Mouse (Mus musculus) cerebellum, postnatal 4 days (tissue): Measurements from ENCODE around the gene Vps11.
A peak's percentile ranks its signal among the peaks of the same experiment; 100 is the strongest.
"Not testable (repeated sequence)": the region's sequence is repeated elsewhere in the genome, so short reads cannot be mapped to it uniquely, and the experiment has no call there.

Experiments
- DNase-seq, 2 experiments: peaks; one replicate each; pipeline ENCODE4 v3.0.0; 2022; ENCODE audit warnings: low spot score in 2 of 2, mixed read lengths in 1 of 2

The Vps11 gene

DNA sequence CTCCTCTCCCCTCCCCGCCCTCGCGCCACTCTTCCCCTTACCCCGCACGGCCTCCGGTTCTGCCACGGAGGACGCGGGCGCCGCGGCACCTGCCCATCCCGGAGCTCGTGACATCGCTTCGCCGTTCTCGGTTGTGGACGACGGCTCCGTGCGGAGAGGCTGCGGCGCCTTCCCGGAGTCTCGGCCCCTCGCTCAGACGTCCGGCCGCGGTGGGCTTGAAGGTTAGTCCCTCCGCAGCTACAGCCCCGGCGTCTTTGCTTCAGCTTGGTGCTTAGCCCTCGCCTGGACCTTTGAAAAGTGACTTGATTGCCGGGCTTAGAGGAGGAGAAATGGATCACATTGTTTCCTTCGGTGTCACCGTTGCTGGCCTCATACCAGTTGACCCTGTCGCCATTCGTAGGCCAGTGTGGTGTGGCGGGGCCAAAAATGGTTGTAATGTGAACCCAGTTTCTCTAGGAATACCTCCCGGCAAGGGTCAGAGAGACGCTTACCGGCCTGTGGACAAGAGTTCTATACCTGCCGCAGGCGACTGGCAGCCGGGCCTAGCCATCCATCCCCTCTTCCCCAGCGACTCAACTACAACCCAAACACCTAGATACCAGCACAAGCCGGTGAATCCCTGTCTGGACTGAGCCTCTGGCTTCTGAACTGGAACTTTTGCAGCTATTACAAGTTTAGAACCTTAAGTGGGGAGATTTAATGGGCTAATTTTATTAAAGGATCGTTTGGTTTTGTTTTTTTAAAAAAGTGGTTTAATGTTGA, 26.0 kb downstream of the Vps11 start:
- peak in 1 of 2 experiments; percentile 55 for DNase-seq

DNA sequence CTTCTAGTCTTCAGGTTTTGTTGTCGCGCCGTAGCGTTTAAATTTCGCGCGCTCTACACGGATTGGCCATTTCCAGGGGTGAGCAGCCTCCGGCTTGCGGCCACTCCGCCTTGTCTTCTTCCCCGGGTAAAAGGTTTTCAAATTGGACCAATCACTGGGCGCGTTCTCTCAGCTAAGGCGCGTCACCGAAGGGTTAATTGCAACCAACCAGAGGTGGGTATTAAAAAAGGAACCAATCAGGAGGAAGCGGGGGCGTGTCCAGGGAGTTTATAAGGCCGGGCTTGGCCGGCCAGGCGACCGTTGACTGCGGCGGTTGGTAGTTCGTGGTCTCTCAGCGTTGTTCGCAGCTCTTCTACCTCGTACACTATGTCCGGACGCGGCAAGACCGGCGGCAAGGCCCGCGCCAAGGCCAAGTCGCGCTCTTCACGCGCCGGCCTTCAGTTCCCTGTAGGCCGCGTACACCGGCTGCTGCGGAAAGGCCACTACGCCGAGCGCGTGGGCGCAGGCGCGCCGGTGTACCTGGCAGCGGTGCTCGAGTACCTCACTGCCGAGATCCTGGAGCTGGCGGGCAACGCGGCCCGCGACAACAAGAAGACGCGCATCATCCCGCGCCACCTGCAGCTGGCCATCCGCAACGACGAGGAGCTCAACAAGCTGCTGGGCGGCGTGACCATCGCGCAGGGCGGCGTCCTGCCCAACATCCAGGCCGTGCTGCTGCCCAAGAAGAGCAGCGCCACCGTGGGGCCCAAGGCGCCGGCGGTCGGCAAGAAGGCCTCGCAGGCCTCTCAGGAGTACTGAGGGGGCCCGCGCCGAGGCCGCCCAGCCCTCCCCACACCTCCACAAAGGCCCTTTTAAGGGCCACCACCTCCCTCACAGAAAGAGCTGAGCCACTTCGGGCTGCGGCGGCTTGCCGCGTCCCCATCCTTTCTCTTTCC, 26.8 kb downstream of the Vps11 start, which contains the start of gene H2afx:
H2afx (plus strand) TSS at position 299 of the 935 bp plus-strand sequence.
- DNase-seq, result peak; percentile 94 to 96

DNA sequence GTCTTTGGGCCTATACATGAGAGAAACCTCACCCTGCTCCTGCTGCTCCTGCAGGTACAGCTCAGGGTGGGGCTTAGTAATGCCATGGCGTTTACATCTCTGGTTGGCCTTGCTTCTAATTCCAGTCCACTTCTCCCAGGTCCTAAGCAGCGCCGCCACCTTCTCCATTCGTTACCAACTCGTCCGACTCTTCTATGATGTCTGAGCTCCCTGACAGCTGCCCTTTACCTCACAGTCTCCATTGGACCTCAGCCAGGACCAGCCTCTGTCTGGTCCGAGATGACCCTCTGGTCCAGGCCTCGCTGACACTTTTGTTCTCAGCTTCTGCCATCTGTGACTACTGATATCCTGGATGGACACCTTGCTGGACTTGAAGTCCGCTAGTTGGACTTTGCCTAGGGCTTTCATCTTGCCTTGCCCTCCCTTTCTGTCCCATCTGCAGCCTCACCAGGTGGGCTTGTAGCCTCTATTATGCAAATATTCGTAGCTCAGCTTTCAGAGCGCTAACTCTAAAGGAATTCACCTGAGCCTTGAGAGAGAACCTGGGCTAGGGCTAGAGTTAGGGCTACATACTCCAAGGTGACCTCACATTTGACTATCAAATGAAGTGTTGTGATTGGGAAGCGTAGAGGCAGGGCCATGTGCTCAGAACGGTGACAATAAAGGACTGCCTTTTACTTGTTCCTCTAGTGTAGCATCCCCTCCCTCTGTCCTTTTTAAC, 28.4 kb downstream of the Vps11 start:
- no peak for DNase-seq

DNA sequence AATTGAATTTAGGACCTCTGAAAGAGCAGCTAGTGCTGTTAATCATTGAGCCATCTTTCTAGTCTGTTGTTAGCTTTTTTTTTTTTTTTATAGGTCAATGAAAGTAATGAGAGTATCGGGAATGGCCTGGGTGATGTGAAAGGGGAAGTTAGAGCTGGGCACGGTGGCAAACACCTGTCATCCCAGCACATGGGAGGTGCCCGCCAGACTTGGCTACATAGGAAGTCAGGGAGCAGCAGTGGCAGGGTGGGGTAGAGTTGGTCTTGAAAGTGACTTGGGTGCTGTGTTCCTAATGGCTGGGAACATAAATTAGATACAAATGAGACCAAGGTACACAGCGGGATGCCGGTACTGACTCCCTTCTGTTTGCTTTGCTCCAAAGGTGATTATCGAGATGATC, 30.7 kb downstream of the Vps11 start:
- DNase-seq, result no peak

DNA sequence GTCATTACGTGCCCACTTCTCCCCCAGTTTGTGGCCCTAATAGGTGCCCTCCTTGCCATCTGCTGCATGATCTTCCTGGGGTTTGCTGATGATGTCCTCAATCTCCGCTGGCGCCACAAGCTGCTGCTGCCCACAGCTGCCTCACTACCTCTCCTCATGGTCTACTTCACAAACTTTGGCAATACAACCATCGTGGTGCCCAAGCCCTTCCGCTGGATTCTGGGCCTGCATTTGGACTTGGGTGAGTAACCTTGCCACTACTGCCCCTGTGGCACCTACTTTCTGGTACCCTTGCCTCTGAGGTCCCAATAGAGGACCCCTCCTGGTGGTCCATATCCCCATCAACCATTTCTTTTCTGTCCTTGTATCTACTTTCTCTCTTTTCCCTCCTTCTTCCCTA, 33.5 kb downstream of the Vps11 start:
- no peak for DNase-seq

DNA sequence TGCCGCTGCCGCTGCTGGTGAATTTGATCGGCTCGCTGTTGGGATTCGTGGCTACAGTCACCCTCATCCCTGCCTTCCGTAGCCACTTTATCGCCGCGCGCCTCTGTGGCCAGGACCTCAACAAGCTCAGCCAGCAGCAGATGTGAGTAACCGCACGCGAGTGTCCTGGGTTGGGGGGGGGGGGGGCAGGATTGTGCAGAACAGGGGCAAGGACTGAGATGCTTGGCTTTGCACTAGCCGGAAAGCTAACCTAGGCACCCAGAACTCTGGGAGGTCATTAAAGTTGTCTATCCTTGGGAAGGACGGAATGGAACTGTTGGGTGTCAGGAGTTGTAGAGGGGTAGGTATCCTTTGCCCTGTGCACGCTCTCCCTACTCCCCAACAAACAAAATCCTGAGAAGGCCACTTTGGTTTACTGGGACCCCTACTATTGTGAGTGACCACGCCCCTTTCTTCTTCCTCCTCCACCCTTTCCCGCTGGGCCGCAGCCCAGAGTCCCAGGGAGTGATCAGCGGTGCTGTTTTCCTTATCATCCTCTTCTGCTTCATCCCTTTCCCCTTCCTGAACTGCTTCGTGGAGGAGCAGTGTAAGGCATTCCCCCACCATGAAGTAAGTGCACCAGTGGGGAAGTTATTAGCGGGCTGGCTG, 34.3 kb downstream of the Vps11 start:
- DNase-seq, result no peak

DNA sequence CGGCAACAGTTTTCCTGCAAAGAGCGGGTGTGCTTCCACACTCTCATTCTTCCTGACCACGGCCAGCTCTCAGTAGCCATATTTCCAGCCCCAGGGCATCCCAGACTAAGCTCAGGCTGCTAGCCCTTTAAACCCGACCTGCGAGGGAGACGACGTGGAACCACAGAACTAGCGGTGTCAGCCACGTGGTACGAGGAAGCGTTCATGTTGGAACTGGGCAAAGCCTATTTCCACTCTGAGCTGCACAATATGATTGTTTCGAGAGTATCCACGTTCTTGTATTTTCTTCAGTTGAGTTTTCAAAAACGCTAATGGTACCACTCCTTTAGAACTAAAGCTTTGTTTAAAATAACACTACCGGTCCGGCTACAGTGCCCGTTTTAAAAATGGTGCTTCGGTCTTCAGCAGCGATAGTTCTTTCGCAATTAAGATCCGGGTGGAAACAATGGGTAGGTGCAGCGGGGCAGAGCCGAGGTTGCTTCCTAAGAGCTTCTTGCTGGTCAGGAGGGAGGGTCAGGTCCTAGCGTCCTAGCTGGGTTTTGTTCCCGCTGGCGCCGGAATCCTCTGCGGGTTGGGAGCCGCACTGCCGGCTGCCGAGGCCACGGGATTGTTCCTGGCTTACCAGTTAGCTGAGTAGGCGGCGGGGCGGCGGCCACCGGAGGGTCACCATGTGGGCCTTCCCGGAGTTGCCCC, 35.0 kb downstream of the Vps11 start:
- peak; percentile 46 to 74 for DNase-seq

DNA sequence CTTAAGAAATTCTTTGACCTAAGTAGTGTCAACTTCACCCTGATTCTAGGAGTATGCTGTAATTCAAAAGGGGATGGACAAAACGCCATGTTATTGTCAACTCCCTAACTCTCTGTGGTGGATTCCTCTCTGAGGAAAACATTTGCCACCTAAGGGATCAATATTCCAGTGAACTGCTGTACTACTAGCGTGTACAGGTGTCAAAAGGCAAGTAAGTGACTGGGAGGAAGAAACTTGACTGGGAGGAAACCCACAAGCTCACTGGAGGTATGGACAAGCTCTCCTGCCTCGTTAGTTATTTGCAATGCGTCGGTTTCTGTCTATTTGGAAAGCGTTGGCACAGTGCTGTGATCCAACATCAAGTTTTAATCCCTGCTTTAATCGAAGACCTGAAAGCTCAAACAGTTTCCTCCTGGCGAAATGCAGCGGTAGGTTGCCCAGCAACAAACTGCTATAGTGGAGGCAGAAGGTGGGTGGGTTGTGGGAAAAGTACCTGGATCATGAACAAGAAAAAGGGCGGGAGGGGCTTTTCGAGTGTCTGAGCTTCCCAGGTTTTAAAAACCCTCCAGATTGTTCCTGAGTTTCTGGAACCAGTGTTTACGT, 35.6 kb downstream of the Vps11 start, which contains the start of gene Dpagt1:
Dpagt1 (plus strand) TSS at position 252 of the 603 bp plus-strand sequence.
- DNase-seq, result no peak

DNA sequence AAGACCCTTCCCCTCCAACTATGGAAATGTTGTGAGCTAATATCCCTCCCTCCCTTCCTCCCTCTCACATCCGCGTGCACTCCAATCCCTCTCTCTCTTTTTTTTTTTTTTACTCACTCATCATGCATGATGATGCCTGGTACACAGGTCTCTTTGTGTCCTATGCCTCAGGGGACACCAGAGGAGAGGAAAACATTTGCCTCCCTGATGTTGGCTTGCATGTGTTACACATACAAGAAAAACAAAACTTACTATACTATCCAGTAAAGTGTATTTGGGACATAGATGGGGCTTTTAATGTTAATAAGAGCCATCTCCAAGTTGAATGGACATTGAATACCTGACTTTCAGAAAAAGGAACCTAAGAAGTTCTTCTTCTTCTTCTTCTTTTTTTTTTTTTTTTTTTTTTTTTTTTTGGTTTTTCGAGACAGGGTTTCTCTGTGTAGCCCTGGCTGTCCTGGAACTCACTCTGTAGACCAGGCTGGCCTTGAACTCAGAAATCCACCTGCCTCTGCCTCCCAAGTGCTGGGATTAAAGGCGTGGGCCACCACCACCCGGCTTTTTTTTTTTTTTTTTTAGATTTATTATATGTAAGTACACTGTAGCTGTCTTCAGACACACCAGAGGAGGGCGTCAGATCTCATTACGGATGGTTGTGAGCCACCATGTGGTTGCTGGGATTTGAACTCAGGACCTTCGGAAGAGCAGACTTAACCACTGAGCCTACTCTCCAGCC, 36.3 kb downstream of the Vps11 start:
- not testable (repeated sequence) for DNase-seq

DNA sequence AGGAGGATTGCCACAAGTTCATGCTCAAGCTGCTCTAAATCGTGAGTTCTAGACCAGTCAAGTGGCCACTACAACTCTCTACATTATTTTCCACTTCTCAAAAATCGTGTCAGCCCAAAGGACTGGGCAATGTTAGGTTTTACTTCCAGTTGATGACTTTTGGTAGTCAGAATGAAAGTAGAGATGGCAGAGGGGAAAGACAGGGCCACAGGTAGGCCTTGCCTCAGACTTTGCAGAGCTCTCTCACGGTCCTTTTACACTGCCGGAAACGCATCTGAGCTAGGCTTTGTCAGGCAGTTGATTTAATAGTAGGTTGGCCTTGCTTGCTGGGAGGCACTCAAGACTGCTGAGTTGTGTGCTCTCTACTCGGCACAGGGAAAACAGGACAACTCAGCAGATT, 37.3 kb downstream of the Vps11 start:
- no peak for DNase-seq

DNA sequence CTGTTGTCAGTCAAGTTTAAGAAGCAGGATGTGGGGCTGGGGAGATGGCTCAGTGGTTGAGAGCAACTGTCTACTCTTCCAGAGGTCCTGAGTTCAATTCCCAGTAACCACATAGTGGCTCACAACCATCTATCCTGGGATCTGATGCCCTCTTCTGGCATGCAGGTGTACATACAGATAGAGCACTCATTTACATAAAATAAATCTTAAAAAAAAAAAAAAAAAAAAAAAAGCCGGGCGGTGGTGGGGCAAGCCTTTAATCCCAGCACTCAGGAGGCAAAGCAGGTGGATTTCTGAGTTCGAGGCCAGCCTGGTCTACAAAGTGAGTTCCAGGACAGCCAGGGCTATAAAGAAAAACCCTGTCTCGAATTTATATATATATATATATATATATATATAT, 37.8 kb downstream of the Vps11 start:
- not testable (repeated sequence) for DNase-seq

DNA sequence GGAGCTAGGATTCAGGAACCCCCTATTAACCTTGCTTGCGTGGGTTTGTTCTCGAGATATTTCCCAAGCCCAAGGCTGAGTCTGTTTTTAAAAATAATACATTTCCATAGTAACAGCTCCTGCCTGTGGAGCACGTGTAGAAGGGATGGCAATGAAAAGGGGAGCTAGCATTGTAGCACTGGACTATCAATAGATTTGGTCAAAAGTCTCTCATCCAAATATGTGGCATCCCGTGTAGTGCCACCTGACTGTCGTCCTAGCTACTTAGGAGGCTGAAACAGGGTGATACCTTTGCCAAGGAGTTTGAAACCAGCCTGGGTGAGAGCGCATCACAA, 40.7 kb downstream of the Vps11 start:
- no peak for DNase-seq

DNA sequence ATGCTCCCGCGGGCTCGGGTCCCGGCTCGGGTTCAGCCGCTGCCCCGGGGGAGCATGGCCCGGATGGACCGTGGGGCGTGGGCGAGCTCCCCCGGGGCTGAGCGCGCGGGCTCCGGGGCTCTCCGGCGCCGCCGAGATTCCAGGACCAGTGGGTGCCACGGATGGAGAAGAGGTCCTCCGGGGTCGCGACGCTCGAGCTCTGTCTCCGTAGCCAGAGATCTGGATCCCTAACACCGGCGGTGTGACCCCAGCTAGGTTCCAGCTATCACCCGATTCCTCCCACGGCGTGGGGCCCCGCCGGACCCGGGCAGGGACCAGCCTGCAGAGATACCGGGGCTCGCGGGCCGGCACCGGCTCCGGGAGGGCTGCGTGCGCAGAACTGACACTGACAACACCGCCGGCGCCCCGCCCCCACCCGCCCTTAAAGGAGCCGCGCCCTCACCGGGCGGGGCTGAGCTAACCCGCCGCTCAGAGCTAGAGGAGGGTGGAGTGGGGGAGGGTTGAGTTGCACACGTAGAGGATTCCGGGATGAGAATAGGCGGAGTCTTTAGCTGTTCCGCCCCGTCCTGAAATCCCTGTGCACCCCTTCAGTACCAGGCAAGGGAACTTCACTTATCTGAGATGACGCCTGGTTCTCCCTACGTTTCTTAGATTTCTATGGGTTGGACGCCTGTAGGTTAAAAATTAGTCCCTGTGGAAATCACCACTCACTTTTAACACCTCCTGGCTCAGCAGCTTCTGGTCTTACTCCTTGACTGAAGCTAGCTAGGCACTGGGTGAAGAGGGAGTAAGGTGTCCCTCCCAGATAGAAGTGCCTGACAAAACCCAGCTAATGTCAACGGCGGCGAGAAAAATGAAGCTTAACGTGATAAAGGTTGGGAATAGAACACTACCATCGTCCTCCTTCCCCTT, 41.3 kb downstream of the Vps11 start, which contains the start of gene C2cd2l:
C2cd2l (minus strand) TSS at position 399 of the 912 bp plus-strand sequence.
- DNase-seq, result peak; percentile 58 to 85

DNA sequence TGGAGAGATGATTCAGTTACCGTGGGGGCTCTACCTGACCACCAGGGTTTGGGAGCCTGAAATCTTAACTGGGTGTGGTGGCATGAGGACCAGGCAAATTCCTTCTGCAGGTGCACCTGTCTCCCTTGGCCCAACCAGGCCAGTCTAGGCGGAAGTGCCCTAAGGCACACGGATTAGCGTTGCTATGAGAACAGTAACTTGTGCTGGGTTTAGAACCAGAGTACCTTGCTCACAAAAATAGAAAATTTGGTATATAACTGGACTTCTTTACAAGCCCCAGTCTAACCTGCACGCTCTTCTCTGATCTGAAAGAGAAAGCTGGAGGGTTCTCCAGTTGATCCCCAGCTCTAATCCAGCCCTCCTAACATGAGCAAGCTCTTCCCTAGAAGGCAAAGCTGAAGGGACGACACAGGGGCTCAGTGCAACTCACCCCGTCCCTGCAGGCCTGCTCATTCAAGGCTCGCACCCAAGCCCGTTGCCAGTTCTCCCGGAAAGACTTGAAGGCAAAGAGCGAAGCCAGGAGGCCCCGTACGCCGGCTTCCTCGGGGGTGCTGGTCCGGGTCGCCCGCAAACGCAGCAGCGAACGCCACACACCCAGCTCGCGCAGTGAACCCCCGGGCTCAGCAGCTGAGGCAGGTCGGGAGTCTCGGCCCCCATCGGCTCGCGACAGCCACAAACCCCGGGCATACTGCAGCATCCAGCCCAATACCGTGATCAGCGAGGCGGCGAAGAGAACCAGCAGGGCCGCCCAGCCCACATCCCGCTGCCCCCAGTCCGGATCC, 42.2 kb downstream of the Vps11 start:
- DNase-seq, result peak; percentile 26 to 28

DNA sequence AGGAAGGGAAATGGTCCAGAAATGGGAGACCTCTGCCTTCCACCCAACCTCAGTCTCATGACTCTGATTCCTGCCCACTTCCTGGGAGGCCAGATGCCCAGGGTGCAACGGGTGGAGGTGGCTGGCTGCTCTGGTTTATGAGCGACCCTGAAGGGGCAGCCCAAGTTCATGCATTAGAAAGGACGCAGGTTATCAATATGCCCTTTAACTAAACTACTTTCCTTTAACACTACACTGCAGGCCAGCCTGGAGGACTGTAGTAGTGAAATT, 42.7 kb downstream of the Vps11 start:
- DNase-seq, result no peak

DNA sequence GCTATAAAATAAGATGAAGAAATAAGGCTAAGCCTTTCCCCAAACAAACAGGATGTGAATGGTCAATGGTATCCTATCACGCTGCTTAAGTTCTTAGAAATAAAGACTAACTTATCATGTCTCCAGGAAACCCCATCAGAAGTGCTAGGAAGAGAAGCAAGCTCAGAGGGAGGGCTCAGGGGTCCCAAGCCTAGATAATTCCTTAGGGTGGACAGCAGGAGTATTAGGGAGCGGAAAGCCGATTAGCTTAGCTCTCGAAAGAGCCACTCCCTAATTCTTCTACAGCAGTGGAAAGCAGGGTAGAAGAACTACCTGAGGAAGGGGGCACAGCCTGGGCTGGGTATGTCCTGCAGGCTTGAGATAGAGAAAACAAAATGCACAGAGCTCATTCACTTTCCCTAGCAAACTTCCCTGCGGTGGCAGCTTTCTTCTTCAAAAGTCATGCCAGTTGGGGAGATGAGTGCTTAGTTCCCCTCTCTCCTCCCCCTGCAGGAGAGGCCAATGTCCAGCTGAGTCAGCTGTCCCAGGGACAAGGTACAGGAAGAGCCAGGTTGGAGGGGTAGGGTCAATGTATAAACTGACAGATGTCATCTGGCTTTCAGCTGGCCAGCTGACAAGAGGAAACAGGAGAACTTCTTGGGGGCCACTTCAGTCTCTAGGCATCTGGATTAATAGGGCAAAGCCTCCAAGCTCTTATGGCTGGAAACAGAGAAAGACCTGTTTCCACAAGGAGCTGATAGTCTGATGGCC, 43.2 kb downstream of the Vps11 start:
- no peak for DNase-seq

DNA sequence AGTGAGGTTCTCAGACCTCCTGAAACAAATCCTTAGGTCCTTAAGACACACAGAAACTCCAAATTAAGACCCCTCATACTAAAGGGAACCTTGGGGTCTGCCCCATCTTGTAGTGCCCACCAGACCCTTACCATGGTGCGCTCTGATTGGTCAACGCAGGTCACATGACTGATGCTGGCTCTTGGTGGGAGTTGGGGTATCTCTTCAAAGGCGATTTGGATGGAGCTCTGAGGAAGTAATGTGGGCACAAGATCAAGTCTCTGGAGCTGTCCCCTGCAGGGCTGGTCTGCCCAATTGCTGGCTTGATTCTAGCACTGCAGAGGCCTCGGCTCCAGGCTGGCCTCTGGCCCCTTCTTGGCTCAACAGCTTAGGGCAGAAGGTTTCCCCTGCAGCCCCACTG, 44.0 kb downstream of the Vps11 start:
- no peak for DNase-seq
